Comparison of ENCODE assay signal across 16 mouse cellular contexts in genomic region chr7:96651055-96651454, GRCm38 (mm10).
DNase-seq lines count a peak whose midpoint lies in the region; ATAC-seq lines count a peak whose summit lies in the region.
"Had no signal": no experiment of that assay in that cellular context is flagged by ENCODE, and none has a peak within 500 bp of the region (broad histone marks: within the 10 kb centered on the region; RNA-seq: fewer than 3 reads in every experiment).

No protein-coding gene starts in this region.

- no peak for DNase-seq in heart, adult 9 months (ENCODE audit: low spot score in 2 of 2)
- DNase-seq in neural tube, embryonic 11.5 days (ENCODE audit: low spot score), result peak; percentile 25
- no peak for DNase-seq in neural tube, embryonic 10.5 days (ENCODE audit: extremely low spot score, low spot score)
- DNase-seq in kidney, adult 9 months, result no peak
- no peak for DNase-seq in layer of hippocampus, postnatal 25 days (ENCODE audit: extremely low spot score in 1 of 2, low spot score in 1 of 2)
- DNase-seq: adrenal gland, postnatal 25 days; B cell, adult 2 months; cerebellum, adult 11-12 months; heart, postnatal 14 days; kidney, adult 18-20 months; thymus, postnatal 36 days had no signal

- H3K4me1 ChIP-seq in heart, embryonic 13.5 days, result peaks cover 72% of the 10 kb centered on the region
- H3K4me1 ChIP-seq in neural tube, embryonic 11.5 days (ENCODE audit: control insufficient read depth, insufficient read depth, low read length), result peaks cover 38% of the 10 kb centered on the region
- peaks cover 44% of the 10 kb centered on the region for H3K4me1 ChIP-seq in forebrain, embryonic 15.5 days
- peaks cover 24% of the 10 kb centered on the region for H3K4me1 ChIP-seq in midbrain, embryonic 16.5 days (ENCODE audit: control insufficient read depth, insufficient read depth, low read length)
- H3K4me1 ChIP-seq: megakaryocyte, embryonic 14.5 days; stomach, embryonic 15.5 days had no signal

- H3K36me3 ChIP-seq in heart, embryonic 13.5 days, result no peaks in the 10 kb centered on the region
- H3K36me3 ChIP-seq in neural tube, embryonic 11.5 days (ENCODE audit: control insufficient read depth, insufficient read depth, low read length), result no peaks in the 10 kb centered on the region
- H3K36me3 ChIP-seq in forebrain, embryonic 15.5 days, result no peaks in the 10 kb centered on the region
- no peaks in the 10 kb centered on the region for H3K36me3 ChIP-seq in midbrain, embryonic 16.5 days (ENCODE audit: control insufficient read depth, insufficient read depth, low read length)
- H3K36me3 ChIP-seq: stomach, embryonic 15.5 days had no signal

- no peaks in the 10 kb centered on the region for H3K9me3 ChIP-seq in heart, embryonic 13.5 days
- H3K9me3 ChIP-seq in neural tube, embryonic 11.5 days (ENCODE audit: control insufficient read depth, low read length), result no peaks in the 10 kb centered on the region; the same call in 1 of the 2 replicates
- no peaks in the 10 kb centered on the region for H3K9me3 ChIP-seq in forebrain, embryonic 15.5 days
- H3K9me3 ChIP-seq in midbrain, embryonic 16.5 days (replicated peaks; ENCODE audit: control insufficient read depth, low read length, poor library complexity, severe bottlenecking), result no peaks in the 10 kb centered on the region
- H3K9me3 ChIP-seq: megakaryocyte, embryonic 14.5 days; stomach, embryonic 15.5 days had no signal

- no peak overlapping the region for H3K4me2 ChIP-seq in heart, embryonic 13.5 days
- no peak overlapping the region for H3K4me2 ChIP-seq in neural tube, embryonic 11.5 days (ENCODE audit: low read depth)
- H3K4me2 ChIP-seq in forebrain, embryonic 15.5 days (replicated peaks), result no peak overlapping the region
- H3K4me2 ChIP-seq in midbrain, embryonic 16.5 days (ENCODE audit: low read length), result no peak overlapping the region
- H3K4me2 ChIP-seq: stomach, embryonic 15.5 days had no signal

- peaks cover 93% of the 10 kb centered on the region for H3K27me3 ChIP-seq in heart, embryonic 13.5 days (replicated peaks)
- H3K27me3 ChIP-seq in neural tube, embryonic 11.5 days (ENCODE audit: control insufficient read depth, insufficient read depth, low read length), result no peaks in the 10 kb centered on the region
- H3K27me3 ChIP-seq in forebrain, embryonic 15.5 days, result no peaks in the 10 kb centered on the region
- H3K27me3 ChIP-seq in midbrain, embryonic 16.5 days (ENCODE audit: control insufficient read depth, insufficient read depth, low read depth, low read length), result no peaks in the 10 kb centered on the region
- H3K27me3 ChIP-seq: stomach, embryonic 15.5 days had no signal

- H3K4me3 ChIP-seq in heart, embryonic 13.5 days, result no peak overlapping the region
- H3K4me3 ChIP-seq in neural tube, embryonic 11.5 days (ENCODE audit: low read depth, low read length), result no peak overlapping the region
- H3K4me3 ChIP-seq in forebrain, embryonic 15.5 days, result no peak overlapping the region
- no peak overlapping the region for H3K4me3 ChIP-seq in midbrain, embryonic 16.5 days (ENCODE audit: low read depth, low read length)
- H3K4me3 ChIP-seq: megakaryocyte, embryonic 14.5 days; stomach, embryonic 15.5 days had no signal

- no peak overlapping the region for H3K27ac ChIP-seq in heart, embryonic 13.5 days (replicated peaks)
- H3K27ac ChIP-seq in neural tube, embryonic 11.5 days (ENCODE audit: low read depth, low read length), result no peak overlapping the region
- peak overlapping the region; percentile 73 for H3K27ac ChIP-seq in forebrain, embryonic 15.5 days (replicated peaks)
- H3K27ac ChIP-seq in midbrain, embryonic 16.5 days (ENCODE audit: low read length), result no peak overlapping the region
- H3K27ac ChIP-seq: stomach, embryonic 15.5 days had no signal

- no peak for ATAC-seq in heart, embryonic 13.5 days (ENCODE audit: extremely low read depth, insufficient number of reproducible peaks, low FRiP score, low TSS enrichment)
- ATAC-seq in neural tube, embryonic 11.5 days (ENCODE audit: insufficient read depth, low FRiP score, low TSS enrichment), result no peak
- peak; percentile 5; the same call in 1 of the 2 replicates for ATAC-seq in forebrain, embryonic 15.5 days (replicated peaks)
- ATAC-seq in midbrain, embryonic 16.5 days, result peak; percentile 22; the same call in 1 of the 2 replicates

- WGBS in heart, embryonic 13.5 days, result 38% methylated on average over 6 of the region's 6 CpGs
- 18% methylated on average over 6 of the region's 6 CpGs for WGBS in neural tube, embryonic 11.5 days
- WGBS in forebrain, embryonic 15.5 days, result 9% methylated on average over 6 of the region's 6 CpGs
- WGBS in midbrain, embryonic 16.5 days, result 13% methylated on average over 6 of the region's 6 CpGs

- 0 out of 2 replicates have a peak overlapping the region, but pooled peaks have one; percentile 24 for H3K9ac ChIP-seq in heart, embryonic 13.5 days
- no peak overlapping the region for H3K9ac ChIP-seq in neural tube, embryonic 11.5 days (ENCODE audit: low read length)
- H3K9ac ChIP-seq in forebrain, embryonic 15.5 days (replicated peaks), result no peak overlapping the region
- H3K9ac ChIP-seq in midbrain, embryonic 16.5 days (ENCODE audit: low read depth, low read length), result no peak overlapping the region
- H3K9ac ChIP-seq: stomach, embryonic 15.5 days had no signal

Comparison
In these comparisons a context has a peak if more than half of its experiments do, and no peak if none do; other contexts are left out.
1. ATAC-seq: peak in forebrain, embryonic 15.5 days (single experiment) and midbrain, embryonic 16.5 days (single experiment); none in heart, embryonic 13.5 days (single experiment) and neural tube, embryonic 11.5 days (single experiment).